Mouse (Mus musculus): ENCODE measurements around the gene Olfr299. TPM values are rescaled to one million over a fixed set of nuclear protein-coding genes. Genes with fewer than 3 reads are reported as not detected.

Gene Olfr299
- not detected in 2 replicates for polyA plus RNA-seq (2012; rRNA removed)

- DNase-seq (ENCODE audit: low read depth, low spot score), result no peak
- 87% methylated on average over 1 of the region's 1 CpGs for WGBS
These were observed at the start of gene Olfr299 for GRCm38 (mm10) chr7:86459621-86460020. Gene Olfr299 (plus strand): TSS chr7:86459921.

- WGBS, result 75% methylated on average over 1 of the region's 1 CpGs
- DNase-seq (ENCODE audit: low read depth, low spot score), result no peak
These were observed 32.7 kb downstream of the Olfr299 start, which contains the start of gene Olfr298 for GRCm38 (mm10) chr7:86492384-86492783. Gene Olfr298 (minus strand): TSS chr7:86492484.

Other genes with a start within 250 kb of the Olfr299 start
- gene Vmn2r76, start 213.6 kb upstream of the Olfr299 start, polyA plus RNA-seq (2012; rRNA removed), result not detected in 2 replicates
- not detected in 2 replicates for gene Olfr310, start 182.7 kb upstream of the Olfr299 start, polyA plus RNA-seq (2012; rRNA removed)
- not detected in 2 replicates for gene Olfr309, start 146.2 kb upstream of the Olfr299 start, polyA plus RNA-seq (2012; rRNA removed)
- gene Olfr308, start 134.3 kb upstream of the Olfr299 start, polyA plus RNA-seq (2012; rRNA removed), result not detected in 2 replicates
- not detected in 2 replicates for gene Olfr307, start 122.3 kb upstream of the Olfr299 start, polyA plus RNA-seq (2012; rRNA removed)
- not detected in 2 replicates for gene Olfr305, start 93.0 kb upstream of the Olfr299 start, polyA plus RNA-seq (2012; rRNA removed)
- gene Olfr304, start 73.3 kb upstream of the Olfr299 start, polyA plus RNA-seq (2012; rRNA removed), result not detected in 2 replicates
- gene Olfr303, start 62.1 kb upstream of the Olfr299 start, polyA plus RNA-seq (2012; rRNA removed), result not detected in 2 replicates
- gene Olfr301, start 56.1 kb upstream of the Olfr299 start, polyA plus RNA-seq (2012; rRNA removed), result not detected in 2 replicates
- not detected in 2 replicates for gene Olfr298, start 32.6 kb downstream of the Olfr299 start, polyA plus RNA-seq (2012; rRNA removed)
- gene Olfr297, start 60.0 kb downstream of the Olfr299 start, polyA plus RNA-seq (2012; rRNA removed), result not detected in 2 replicates
- gene Olfr295, start 123.9 kb downstream of the Olfr299 start, polyA plus RNA-seq (2012; rRNA removed), result not detected in 2 replicates
- not detected in 2 replicates for gene Olfr294, start 156.7 kb downstream of the Olfr299 start, polyA plus RNA-seq (2012; rRNA removed)
- not detected in 2 replicates for gene Olfr293, start 189.1 kb downstream of the Olfr299 start, polyA plus RNA-seq (2012; rRNA removed)
- not detected in 2 replicates for gene Olfr292, start 228.4 kb downstream of the Olfr299 start, polyA plus RNA-seq (2012; rRNA removed)